Mouse (Mus musculus): ENCODE data around the gene Cercam. TPM values are rescaled to one million over a fixed set of nuclear protein-coding genes. Genes with fewer than 3 reads are reported as not detected.
"Not testable (repeated sequence)": the region's sequence is repeated elsewhere in the genome, so short reads cannot be mapped to it uniquely, and the experiment has no call there.

Gene Cercam
- polyA plus RNA-seq, 1 experiment from 2014 or later, result 14.1 TPM

GRCm38 (mm10) chr2:29879964-29880830 lies 11.2 kb downstream of the Cercam start:
- WGBS, result 82% methylated on average over 17 of the region's 17 CpGs
- no peaks in the 10 kb centered on the region for H3K4me1 ChIP-seq (replicated peaks; ENCODE audit: control insufficient read depth, insufficient read depth, low read length)
- no peak overlapping the region for H3K4me2 ChIP-seq (ENCODE audit: low read depth, low read length, severe bottlenecking)
- no peaks in the 10 kb centered on the region for H3K27me3 ChIP-seq (ENCODE audit: control insufficient read depth, insufficient read depth, low read length)
- ATAC-seq (replicated peaks; ENCODE audit: low FRiP score), result no peak
- H3K9ac ChIP-seq (ENCODE audit: low read length), result no peak overlapping the region
- no peak for DNase-seq (ENCODE audit: low spot score)
- no peak overlapping the region for H3K4me3 ChIP-seq (ENCODE audit: low read depth, low read length)
- no peaks in the 10 kb centered on the region for H3K36me3 ChIP-seq (ENCODE audit: control insufficient read depth, insufficient read depth, low read length)
- no peaks in the 10 kb centered on the region for H3K9me3 ChIP-seq (ENCODE audit: control insufficient read depth, low read length)
- H3K27ac ChIP-seq (ENCODE audit: low read depth, low read length), result no peak overlapping the region

- not testable (repeated sequence) for H3K27me3 ChIP-seq (ENCODE audit: control insufficient read depth, insufficient read depth, low read length); ATAC-seq (replicated peaks; ENCODE audit: low FRiP score); H3K4me1 ChIP-seq (replicated peaks; ENCODE audit: control insufficient read depth, insufficient read depth, low read length); H3K36me3 ChIP-seq (ENCODE audit: control insufficient read depth, insufficient read depth, low read length); H3K4me2 ChIP-seq (ENCODE audit: low read depth, low read length, severe bottlenecking); DNase-seq (ENCODE audit: low spot score); H3K9ac ChIP-seq (ENCODE audit: low read length); H3K27ac ChIP-seq (ENCODE audit: low read depth, low read length); H3K9me3 ChIP-seq (ENCODE audit: control insufficient read depth, low read length); H3K4me3 ChIP-seq (ENCODE audit: low read depth, low read length)
- 83% methylated on average over 9 of the region's 9 CpGs for WGBS
Observed at GRCm38 (mm10) chr2:29886659-29887292, 17.8 kb downstream of the Cercam start.

- peaks cover 9% of the 10 kb centered on the region; the same call in 1 of the 2 replicates for H3K4me1 ChIP-seq (replicated peaks; ENCODE audit: control insufficient read depth, insufficient read depth, low read length)
- peak within 1 kb of the TSS; percentile 80 for H3K4me2 ChIP-seq (ENCODE audit: low read depth, low read length, severe bottlenecking)
- DNase-seq (ENCODE audit: low spot score) (peak; percentile 100), ATAC-seq (replicated peaks; ENCODE audit: low FRiP score) (peak; percentile 87)
- H3K27me3 ChIP-seq (ENCODE audit: control insufficient read depth, insufficient read depth, low read length), result no peaks in the 10 kb centered on the region
- no peaks in the 10 kb centered on the region for H3K9me3 ChIP-seq (ENCODE audit: control insufficient read depth, low read length)
- H3K9ac ChIP-seq (ENCODE audit: low read length), result peak within 1 kb of the TSS; percentile 96
- peak within 1 kb of the TSS; percentile 85 for H3K27ac ChIP-seq (ENCODE audit: low read depth, low read length)
- H3K36me3 ChIP-seq (ENCODE audit: control insufficient read depth, insufficient read depth, low read length), result peaks cover 10% of the 10 kb centered on the region; the same call in 1 of the 2 replicates
- 1% methylated on average over 70 of the region's 70 CpGs for WGBS
- peak within 1 kb of the TSS; percentile 98 for H3K4me3 ChIP-seq (ENCODE audit: low read depth, low read length)
Observed at GRCm38 (mm10) chr2:29889066-29889944, 20.3 kb downstream of the Cercam start, which contains the start of gene Odf2. TSS of gene Odf2 (plus strand) at chr2:29889221.

- under 1% methylated on average over 60 of the region's 61 CpGs for WGBS
- peak; percentile 91 for ATAC-seq (replicated peaks; ENCODE audit: low FRiP score)
- H3K4me1 ChIP-seq (replicated peaks; ENCODE audit: control insufficient read depth, insufficient read depth, low read length), result peaks cover 9% of the 10 kb centered on the region; the same call in 1 of the 2 replicates
- H3K9me3 ChIP-seq (ENCODE audit: control insufficient read depth, low read length), result no peaks in the 10 kb centered on the region
- peak overlapping the region; percentile 80 for H3K4me2 ChIP-seq (ENCODE audit: low read depth, low read length, severe bottlenecking)
- peak overlapping the region; percentile 98 for H3K4me3 ChIP-seq (ENCODE audit: low read depth, low read length)
- no peaks in the 10 kb centered on the region for H3K27me3 ChIP-seq (ENCODE audit: control insufficient read depth, insufficient read depth, low read length)
- peak; percentile 94 for DNase-seq (ENCODE audit: low spot score)
- peaks cover 11% of the 10 kb centered on the region; the same call in 1 of the 2 replicates for H3K36me3 ChIP-seq (ENCODE audit: control insufficient read depth, insufficient read depth, low read length)
- H3K27ac ChIP-seq (ENCODE audit: low read depth, low read length), result peak overlapping the region; percentile 85
- peak overlapping the region; percentile 96 for H3K9ac ChIP-seq (ENCODE audit: low read length)
Observed at GRCm38 (mm10) chr2:29889991-29890833, 21.2 kb downstream of the Cercam start.

- Histone ChIP-seq H3K9ac (ENCODE audit: low read length) (no peak overlapping the region), H3K9me3 (ENCODE audit: control insufficient read depth, low read length) (no peaks in the 10 kb centered on the region), H3K4me2 (ENCODE audit: low read depth, low read length, severe bottlenecking) (no peak overlapping the region), H3K27ac (ENCODE audit: low read depth, low read length) (no peak overlapping the region), H3K27me3 (ENCODE audit: control insufficient read depth, insufficient read depth, low read length) (no peaks in the 10 kb centered on the region), H3K4me1 (replicated peaks; ENCODE audit: control insufficient read depth, insufficient read depth, low read length) (peaks cover 9% of the 10 kb centered on the region; the same call in 1 of the 2 replicates), H3K4me3 (ENCODE audit: low read depth, low read length) (no peak overlapping the region), H3K36me3 (ENCODE audit: control insufficient read depth, insufficient read depth, low read length) (peaks cover 14% of the 10 kb centered on the region; the same call in 1 of the 2 replicates)
- ATAC-seq (replicated peaks; ENCODE audit: low FRiP score) (no peak), DNase-seq (ENCODE audit: low spot score) (no peak)
- 93% methylated on average over 6 of the region's 6 CpGs for WGBS
Observed at GRCm38 (mm10) chr2:29891773-29892172, 22.8 kb downstream of the Cercam start.

GRCm38 (mm10) chr2:29896071-29896470 lies 27.1 kb downstream of the Cercam start:
- ATAC-seq (replicated peaks; ENCODE audit: low FRiP score) (no peak), DNase-seq (ENCODE audit: low spot score) (no peak)
- WGBS, result 92% methylated on average over 1 of the region's 1 CpGs
- Histone ChIP-seq H3K9ac (ENCODE audit: low read length) (no peak overlapping the region), H3K4me2 (ENCODE audit: low read depth, low read length, severe bottlenecking) (no peak overlapping the region), H3K27me3 (ENCODE audit: control insufficient read depth, insufficient read depth, low read length) (no peaks in the 10 kb centered on the region), H3K4me3 (ENCODE audit: low read depth, low read length) (no peak overlapping the region), H3K4me1 (replicated peaks; ENCODE audit: control insufficient read depth, insufficient read depth, low read length) (peaks cover 3% of the 10 kb centered on the region; the same call in 1 of the 2 replicates), H3K9me3 (ENCODE audit: control insufficient read depth, low read length) (no peaks in the 10 kb centered on the region), H3K27ac (ENCODE audit: low read depth, low read length) (no peak overlapping the region), H3K36me3 (ENCODE audit: control insufficient read depth, insufficient read depth, low read length) (peaks cover 23% of the 10 kb centered on the region; the same call in 1 of the 2 replicates)

- DNase-seq (ENCODE audit: low spot score) (no peak), ATAC-seq (replicated peaks; ENCODE audit: low FRiP score) (no peak)
- Histone ChIP-seq H3K9ac (ENCODE audit: low read length) (no peak overlapping the region), H3K4me2 (ENCODE audit: low read depth, low read length, severe bottlenecking) (no peak overlapping the region), H3K4me3 (ENCODE audit: low read depth, low read length) (no peak overlapping the region), H3K27ac (ENCODE audit: low read depth, low read length) (no peak overlapping the region), H3K9me3 (ENCODE audit: control insufficient read depth, low read length) (no peaks in the 10 kb centered on the region), H3K27me3 (ENCODE audit: control insufficient read depth, insufficient read depth, low read length) (no peaks in the 10 kb centered on the region), H3K36me3 (ENCODE audit: control insufficient read depth, insufficient read depth, low read length) (peaks cover 25% of the 10 kb centered on the region; the same call in 1 of the 2 replicates), H3K4me1 (replicated peaks; ENCODE audit: control insufficient read depth, insufficient read depth, low read length) (no peaks in the 10 kb centered on the region)
- WGBS, result 86% methylated on average over 2 of the region's 2 CpGs
Observed at GRCm38 (mm10) chr2:29897366-29897765, 28.4 kb downstream of the Cercam start.

All from forebrain, embryonic 11.5 days (tissue).